Mouse (Mus musculus): ENCODE measurements around the gene Senp5.

DNA sequence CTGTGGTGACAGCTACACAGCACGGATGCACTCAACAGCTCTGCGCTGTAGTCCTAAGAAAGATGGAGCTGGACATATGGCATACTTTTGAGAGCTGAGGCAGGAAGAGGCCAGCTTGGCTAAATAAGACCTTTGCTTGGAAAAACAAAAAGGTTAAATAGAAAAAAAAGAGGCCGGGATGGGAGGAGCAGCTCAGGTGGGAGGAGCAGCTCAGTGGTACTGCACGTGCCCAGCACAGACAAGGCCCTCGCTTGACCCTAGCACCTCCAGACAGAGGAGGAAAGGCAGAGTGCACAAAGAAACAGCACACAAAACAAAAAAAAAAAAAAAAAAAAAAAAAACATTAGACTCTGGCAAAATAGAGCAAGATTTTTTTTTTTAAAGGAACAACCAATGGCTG, 6.7 kb downstream of the Senp5 start:
- no peak for TF ChIP-seq CTCF (conservative IDR thresholded peaks at IDR 0.05; ENCODE audit: low read length)
- no peak for TF ChIP-seq POU5F1 (IDR thresholded peaks at IDR 0.05; ENCODE audit: borderline replicate concordance, low read length)

Measured in E14TG2a.4 (cell line).